Mouse (Mus musculus) frontal cortex, adult (tissue): ENCODE measurements around the gene Zbtb33.
"Not testable (repeated sequence)": the region's sequence is repeated elsewhere in the genome, so short reads cannot be mapped to it uniquely, and the experiment has no call there.

Experiments used
- ATAC-seq: cut with Nextera tagmentation; 2 replicates; pipeline ENCODE4 v1.9.2; 2017; ENCODE audit warnings: mild to moderate bottlenecking, moderate library complexity, mixed read lengths; ENCODE audit not compliant: low TSS enrichment

The Zbtb33 gene

GRCm38 (mm10) chrX:38189552-38190457 lies at the start of gene Zbtb33:
TSS of gene Zbtb33 (plus strand) at chrX:38189793.
- peak; percentile 98 for ATAC-seq

- no peak for ATAC-seq
Observed at GRCm38 (mm10) chrX:38159097-38159496, 30.5 kb upstream of the Zbtb33 start.

GRCm38 (mm10) chrX:38165315-38165714 lies 24.3 kb upstream of the Zbtb33 start:
- no peak for ATAC-seq

GRCm38 (mm10) chrX:38166064-38166463 lies 23.5 kb upstream of the Zbtb33 start:
- no peak for ATAC-seq

GRCm38 (mm10) chrX:38166592-38166991 lies 23.0 kb upstream of the Zbtb33 start:
- ATAC-seq = no peak

GRCm38 (mm10) chrX:38179891-38180310 lies 9.7 kb upstream of the Zbtb33 start:
- ATAC-seq = not testable (repeated sequence)

GRCm38 (mm10) chrX:38180656-38181607 lies 8.7 kb upstream of the Zbtb33 start:
- ATAC-seq = no peak

GRCm38 (mm10) chrX:38181608-38182258 lies 7.9 kb upstream of the Zbtb33 start:
- ATAC-seq = no peak

- ATAC-seq = no peak
Observed at GRCm38 (mm10) chrX:38185520-38185919, 4.1 kb upstream of the Zbtb33 start.

- 0 out of 2 replicates have a peak, but pooled peaks have one; percentile 12 for ATAC-seq
Observed at GRCm38 (mm10) chrX:38190458-38190764, 818 bp downstream of the Zbtb33 start.

- ATAC-seq = peak; percentile 93
Observed at GRCm38 (mm10) chrX:38201816-38202215, 12.2 kb downstream of the Zbtb33 start.

GRCm38 (mm10) chrX:38207392-38207791 lies 17.8 kb downstream of the Zbtb33 start:
- no peak for ATAC-seq

GRCm38 (mm10) chrX:38216986-38217675 lies 27.5 kb downstream of the Zbtb33 start:
- no peak for ATAC-seq

GRCm38 (mm10) chrX:38217676-38217991 lies 28.0 kb downstream of the Zbtb33 start:
- no peak for ATAC-seq

GRCm38 (mm10) chrX:38222757-38223156 lies 33.2 kb downstream of the Zbtb33 start:
- ATAC-seq = no peak

- no peak for ATAC-seq
Observed at GRCm38 (mm10) chrX:38229888-38230287, 40.3 kb downstream of the Zbtb33 start.

GRCm38 (mm10) chrX:38237731-38238130 lies 48.1 kb downstream of the Zbtb33 start:
- ATAC-seq = no peak
